Mouse (Mus musculus): Measurements from ENCODE around the gene Gm20388.

- TF ChIP-seq CTCF (IDR thresholded peaks at IDR 0.05; ENCODE audit: borderline replicate concordance, insufficient read depth, low read depth, low read length) (no peak), POLR2A (IDR thresholded peaks at IDR 0.05; ENCODE audit: borderline replicate concordance, insufficient read depth, low read length) (no peak)
Measured at GRCm38 (mm10) chr8:123796758-123797157, 3886.1 kb downstream of the Gm20388 start.
